Mouse (Mus musculus): ENCODE data around the gene Cnpy1.

The Cnpy1 gene

GRCm38 (mm10) chr5:28166256-28167231 lies 79.1 kb downstream of the Cnpy1 start:
- in situ Hi-C loops (cut with MboI; ENCODE audit: low sequenced_read_pairs), result no loop called here

- in situ Hi-C loops (cut with MboI; ENCODE audit: low sequenced_read_pairs), result no loop called here
These were observed 80.0 kb downstream of the Cnpy1 start, which contains the start of gene En2 for GRCm38 (mm10) chr5:28165358-28166255. TSS of gene En2 (plus strand) at chr5:28165694.

GRCm38 (mm10) chr5:28163926-28164325 lies 81.7 kb downstream of the Cnpy1 start:
- in situ Hi-C loops (cut with MboI; ENCODE audit: low sequenced_read_pairs), result no loop called here

- in situ Hi-C loops (cut with MboI; ENCODE audit: low sequenced_read_pairs), result no loop called here
These were observed 83.6 kb downstream of the Cnpy1 start for GRCm38 (mm10) chr5:28161938-28162402.

- in situ Hi-C loops (cut with MboI; ENCODE audit: low sequenced_read_pairs), result no loop called here
These were observed 84.1 kb downstream of the Cnpy1 start for GRCm38 (mm10) chr5:28161383-28161937.

- in situ Hi-C loops (cut with MboI; ENCODE audit: low sequenced_read_pairs), result no loop called here
These were observed 85.6 kb downstream of the Cnpy1 start for GRCm38 (mm10) chr5:28159891-28160470.

- in situ Hi-C loops (cut with MboI; ENCODE audit: low sequenced_read_pairs), result no loop called here
These were observed 86.5 kb downstream of the Cnpy1 start for GRCm38 (mm10) chr5:28159072-28159458.

GRCm38 (mm10) chr5:28158308-28159071 lies 87.1 kb downstream of the Cnpy1 start:
- in situ Hi-C loops (cut with MboI; ENCODE audit: low sequenced_read_pairs), result no loop called here

- in situ Hi-C loops (cut with MboI; ENCODE audit: low sequenced_read_pairs), result no loop called here
These were observed 87.8 kb downstream of the Cnpy1 start for GRCm38 (mm10) chr5:28157781-28158180.

- in situ Hi-C loops (cut with MboI; ENCODE audit: low sequenced_read_pairs), result no loop called here
These were observed 88.4 kb downstream of the Cnpy1 start for GRCm38 (mm10) chr5:28157044-28157730.
